Mouse (Mus musculus) erythroblast, adult 5-6 weeks (primary cell): ENCODE data around the gene Kank3. TPM values are rescaled to one million over a fixed set of nuclear protein-coding genes. Genes with fewer than 3 reads are reported as not detected.

Source experiments
- ATAC-seq: replicated peaks from 2 replicates; pipeline ENCODE4 v1.8.0; 2016; ENCODE audit warnings: moderate number of reproducible peaks, mild to moderate bottlenecking, moderate TSS enrichment, inconsistent platforms; ENCODE audit not compliant: poor library complexity, low FRiP score, severe bottlenecking
- total RNA-seq, 2 experiments: library from RNA; stranded (forward) in 1 of 2; stranded (reverse) in 1 of 2; fragments of 150-400 nt in 1 of 2; fragments of 200-764, 138-1000 nt in 1 of 2; gene quantifications; 2 replicates each; pipeline versions ENCODE4 v1.2.3 to v1.2.4; 2015 to 2017; ENCODE audit warnings: low replicate concordance in 2 of 2

The Kank3 gene
- total RNA-seq (2015; ENCODE audit: low replicate concordance) (not detected in 2 replicates), total RNA-seq (2017; ENCODE audit: low replicate concordance) (0.42 and 1.3 TPM in 2 replicates)

DNA sequence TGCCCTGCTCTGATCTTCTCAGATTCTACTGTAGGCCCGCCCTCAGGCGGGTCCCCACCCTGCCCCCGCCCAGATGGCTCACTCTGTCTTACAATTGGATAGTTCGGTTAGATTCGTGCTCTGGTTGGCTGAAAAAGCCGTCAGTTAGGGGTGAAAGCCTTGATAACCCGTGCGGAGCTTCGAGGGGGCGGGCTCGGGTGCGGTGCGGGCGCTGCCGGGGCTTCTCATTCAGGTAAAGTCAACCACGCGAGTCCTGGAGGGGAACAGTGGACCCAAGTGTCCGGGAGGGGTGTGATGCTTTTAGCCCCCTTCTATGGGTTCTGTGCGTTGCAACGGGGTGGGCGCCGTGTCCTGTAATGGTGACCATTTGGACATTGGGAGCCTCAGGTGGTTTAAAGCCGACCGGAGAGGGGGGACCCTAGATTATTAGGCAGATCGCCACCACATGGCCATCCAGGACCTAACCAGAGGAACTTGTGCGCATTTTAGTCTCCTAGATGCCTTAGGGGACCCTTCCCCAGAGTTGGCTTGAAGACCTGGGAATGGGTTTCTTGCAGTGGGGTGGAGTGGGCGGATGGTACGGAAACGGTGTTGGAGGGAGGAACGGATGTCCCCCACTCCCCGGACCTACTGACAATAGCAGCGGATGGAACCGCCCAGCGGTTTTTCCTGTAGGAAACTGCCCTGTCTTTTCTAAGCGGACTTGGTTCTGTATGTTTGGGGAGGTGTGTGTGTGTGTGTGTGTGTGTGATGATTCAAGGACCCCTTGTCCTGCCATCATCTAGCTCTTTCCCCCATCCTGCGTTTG lies at the start of gene Kank3:
Kank3 (plus strand) TSS at position 186 of the 808 bp plus-strand sequence.
- ATAC-seq: peak; percentile 91

DNA sequence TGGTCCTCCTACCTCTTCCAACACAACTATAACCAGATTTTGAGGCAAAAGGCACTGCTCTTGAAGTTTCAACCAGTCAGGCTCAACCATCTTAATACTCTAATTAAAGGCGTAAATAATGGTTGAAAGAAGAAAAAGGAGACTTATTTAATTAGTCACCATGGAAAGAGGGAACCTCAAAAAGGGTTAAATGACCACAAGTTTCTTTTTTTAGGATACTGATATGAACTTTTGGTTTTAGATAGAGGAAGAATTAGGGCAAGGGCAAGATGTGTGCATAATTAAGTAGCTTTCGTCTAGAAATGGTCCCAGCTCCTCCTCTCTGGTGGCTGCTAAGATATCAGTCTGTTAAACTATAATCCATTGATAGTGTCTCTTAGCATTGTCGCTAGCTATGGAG lies 43.9 kb upstream of the Kank3 start:
- ATAC-seq: no peak

GRCm38 (mm10) chr17:33771617-33772016 lies 38.7 kb upstream of the Kank3 start:
- no peak for ATAC-seq

GRCm38 (mm10) chr17:33773426-33773825 lies 36.9 kb upstream of the Kank3 start:
- no peak for ATAC-seq

GRCm38 (mm10) chr17:33773871-33774572 lies 36.3 kb upstream of the Kank3 start:
- no peak for ATAC-seq

DNA sequence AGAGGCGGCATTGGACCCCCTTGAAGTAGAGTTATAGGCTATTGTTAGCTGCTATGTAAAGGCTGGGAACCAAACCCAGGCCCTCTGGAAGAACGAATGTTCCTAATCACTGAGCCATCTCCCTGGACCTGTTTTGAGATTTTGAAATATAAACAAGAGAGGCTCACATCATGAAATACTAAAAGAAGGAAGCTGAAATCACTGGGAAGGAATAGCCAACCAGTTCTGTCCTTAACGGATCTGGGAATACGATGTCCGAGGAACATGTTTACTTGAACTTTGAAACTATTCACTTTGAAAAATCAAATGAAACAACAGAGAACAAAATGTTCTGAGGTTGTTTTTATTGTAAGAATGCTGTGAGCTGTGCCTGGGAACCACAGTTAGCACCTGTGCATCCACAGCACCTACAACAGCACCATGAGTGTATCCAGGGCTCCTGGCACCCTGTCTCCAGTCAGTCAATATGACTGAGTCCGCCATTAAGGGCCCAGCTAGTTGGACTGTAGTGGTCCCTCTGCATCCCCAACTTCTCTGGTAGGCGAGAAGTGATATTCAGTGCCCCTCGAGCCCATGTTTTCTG lies 35.7 kb upstream of the Kank3 start:
- ATAC-seq: no peak

DNA sequence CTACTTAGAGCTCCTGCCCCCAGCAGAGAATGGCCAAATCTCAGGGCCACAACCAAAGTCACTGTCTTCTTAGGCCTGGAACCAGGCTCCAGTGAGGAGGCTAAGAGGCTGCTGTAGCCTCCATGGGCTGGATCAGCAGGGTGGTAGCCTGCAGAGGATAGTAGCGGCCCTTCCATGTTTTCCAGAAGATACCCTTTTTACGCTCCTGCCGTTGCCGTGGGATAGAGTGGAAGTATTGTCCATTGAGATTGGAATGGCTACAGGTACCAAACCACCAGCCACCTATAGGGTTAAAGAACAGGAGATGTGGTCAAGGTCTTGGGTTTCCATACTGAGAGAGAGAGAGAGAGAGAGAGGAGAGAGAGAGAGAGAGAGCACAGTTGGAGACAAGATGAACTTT lies 35.0 kb upstream of the Kank3 start:
- ATAC-seq: no peak

GRCm38 (mm10) chr17:33779271-33779966 lies 30.9 kb upstream of the Kank3 start:
- ATAC-seq: no peak

DNA sequence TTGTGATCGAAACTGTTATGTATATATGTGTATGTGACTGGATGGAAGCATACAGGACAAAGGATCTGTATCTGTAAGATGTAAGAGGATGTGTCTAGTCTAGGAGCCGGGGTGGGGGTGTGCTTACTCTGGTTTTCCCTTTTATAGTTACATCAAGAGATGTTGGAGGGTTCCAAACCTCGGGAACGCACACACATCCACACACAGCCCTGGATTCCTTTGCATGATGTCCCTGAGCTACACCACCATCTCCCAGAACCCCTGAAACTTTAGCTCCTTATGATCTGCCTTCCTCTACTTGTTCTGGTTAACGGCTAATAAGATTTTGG lies 30.4 kb upstream of the Kank3 start:
- ATAC-seq: no peak

GRCm38 (mm10) chr17:33780431-33780830 lies 29.9 kb upstream of the Kank3 start:
- no peak for ATAC-seq

DNA sequence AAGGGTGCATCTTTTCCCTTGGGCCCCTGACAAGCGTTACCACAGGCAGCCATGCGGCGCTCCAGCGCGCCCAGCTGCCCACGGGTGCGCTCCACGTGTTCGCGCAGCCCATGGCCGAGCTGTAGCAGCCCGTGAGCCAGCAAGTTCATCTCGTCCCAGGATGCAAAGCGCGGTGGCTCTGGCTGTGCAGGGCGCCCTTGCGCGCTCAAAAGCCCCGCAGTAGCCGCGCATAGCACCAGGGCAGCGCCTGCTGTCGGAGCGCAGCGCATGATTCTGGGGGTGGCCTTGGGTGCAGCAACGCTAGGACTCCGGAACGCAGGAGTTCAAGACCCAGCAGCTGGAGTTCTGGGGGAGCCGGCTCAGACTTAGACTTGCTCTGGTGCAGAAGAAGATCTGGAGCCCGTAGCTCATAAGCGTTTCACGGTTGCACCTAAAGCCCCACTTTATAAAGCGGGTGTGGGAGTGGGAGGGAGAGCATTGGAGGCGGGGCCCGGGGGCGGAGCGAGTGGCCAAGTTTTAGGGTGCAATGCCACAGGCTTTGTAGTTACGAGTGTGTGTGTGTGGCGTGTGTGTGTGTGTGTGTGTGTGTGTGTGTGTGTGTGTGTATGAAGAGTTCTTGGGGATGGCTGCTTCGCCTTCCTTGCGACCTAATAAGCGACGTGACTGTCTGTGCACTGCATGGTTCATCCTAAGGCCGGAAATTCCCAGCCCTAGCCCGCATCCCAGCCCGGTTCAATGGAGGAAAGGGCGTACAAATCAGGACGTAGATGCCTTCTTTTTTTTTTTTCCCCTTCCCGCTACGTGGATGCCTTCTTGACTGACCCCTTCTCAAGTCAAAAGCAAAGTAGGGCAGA lies 29.0 kb upstream of the Kank3 start, which contains the start of gene Angptl4:
Angptl4 (minus strand) TSS at position 707 of the 854 bp plus-strand sequence.
- peak; percentile 60 for ATAC-seq

- no peak for ATAC-seq
Measured at GRCm38 (mm10) chr17:33782067-33782466, 28.3 kb upstream of the Kank3 start.

DNA sequence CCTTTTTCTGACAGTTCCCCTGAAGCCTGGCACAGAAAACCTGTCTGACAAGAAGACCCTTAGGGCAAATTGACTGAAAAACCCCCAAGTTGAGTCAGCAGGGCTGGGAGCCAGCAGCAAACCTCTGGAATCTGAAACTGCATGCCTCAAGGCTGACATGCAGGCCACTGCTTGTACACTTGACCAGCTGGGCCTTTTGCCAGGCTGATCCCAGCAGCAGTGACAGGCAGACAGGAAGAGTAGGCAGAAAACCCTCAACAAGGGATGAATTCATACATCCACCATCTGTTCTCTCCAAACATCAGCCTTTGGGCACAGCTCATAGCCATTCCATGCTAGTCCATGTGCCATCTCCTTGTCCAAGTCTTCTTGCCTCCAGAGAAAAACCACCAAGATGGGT lies 26.9 kb upstream of the Kank3 start:
- no peak for ATAC-seq

- ATAC-seq: no peak
Measured at GRCm38 (mm10) chr17:33784939-33785338, 25.4 kb upstream of the Kank3 start.

- ATAC-seq: no peak
Measured at GRCm38 (mm10) chr17:33786375-33786774, 23.9 kb upstream of the Kank3 start.

DNA sequence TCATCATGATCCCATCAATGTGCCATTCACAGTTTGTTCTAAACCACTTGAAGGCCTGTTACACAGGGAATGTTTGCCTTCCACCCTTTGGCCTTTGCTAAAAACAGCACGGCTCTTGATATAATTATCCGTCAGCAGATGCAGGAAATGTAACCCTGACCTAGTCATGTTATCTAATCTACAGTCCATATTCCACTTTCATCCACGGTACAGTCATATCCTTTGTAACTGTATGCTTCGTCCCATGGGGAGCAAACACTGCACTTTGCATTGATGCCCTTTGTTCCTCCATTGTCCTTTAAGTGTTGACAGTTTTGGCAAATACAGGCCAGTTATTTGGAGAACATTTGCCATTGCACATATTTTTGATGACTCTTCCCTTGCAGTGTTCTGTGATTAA lies 21.6 kb upstream of the Kank3 start:
- ATAC-seq: no peak

DNA sequence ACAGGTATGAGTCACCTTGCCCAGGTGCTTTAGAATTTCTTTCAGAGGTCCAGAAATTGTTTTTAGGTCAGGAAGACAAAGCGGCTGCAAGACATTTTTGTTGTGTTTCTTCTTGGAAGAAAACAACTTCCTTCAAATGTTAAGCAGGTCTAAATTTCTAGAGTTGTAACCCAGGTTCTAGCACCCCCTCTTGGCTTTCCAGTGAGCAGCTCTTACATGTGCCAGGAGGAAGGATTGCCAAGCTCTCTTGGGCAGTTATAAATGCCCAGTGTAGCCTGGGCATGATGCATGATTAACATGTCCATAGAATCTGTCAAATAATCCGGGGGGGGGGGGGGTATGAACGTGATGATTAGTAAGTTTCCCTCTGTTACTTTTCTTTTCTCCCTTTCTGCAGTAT lies 12.0 kb upstream of the Kank3 start:
- ATAC-seq: no peak

- no peak for ATAC-seq
Measured at GRCm38 (mm10) chr17:33799277-33799676, 11.0 kb upstream of the Kank3 start.

- peak; percentile 70; the same call in 1 of the 2 replicates for ATAC-seq
Measured at GRCm38 (mm10) chr17:33802221-33802620, 8.1 kb upstream of the Kank3 start.
